Mouse (Mus musculus): ENCODE results near the gene Mtss1l. TPM values are rescaled to one million over a fixed set of nuclear protein-coding genes. Genes with fewer than 3 reads are reported as not detected.

The Mtss1l gene
- polyA plus RNA-seq, 1 experiment from 2014 or later: 12.4 TPM

DNA sequence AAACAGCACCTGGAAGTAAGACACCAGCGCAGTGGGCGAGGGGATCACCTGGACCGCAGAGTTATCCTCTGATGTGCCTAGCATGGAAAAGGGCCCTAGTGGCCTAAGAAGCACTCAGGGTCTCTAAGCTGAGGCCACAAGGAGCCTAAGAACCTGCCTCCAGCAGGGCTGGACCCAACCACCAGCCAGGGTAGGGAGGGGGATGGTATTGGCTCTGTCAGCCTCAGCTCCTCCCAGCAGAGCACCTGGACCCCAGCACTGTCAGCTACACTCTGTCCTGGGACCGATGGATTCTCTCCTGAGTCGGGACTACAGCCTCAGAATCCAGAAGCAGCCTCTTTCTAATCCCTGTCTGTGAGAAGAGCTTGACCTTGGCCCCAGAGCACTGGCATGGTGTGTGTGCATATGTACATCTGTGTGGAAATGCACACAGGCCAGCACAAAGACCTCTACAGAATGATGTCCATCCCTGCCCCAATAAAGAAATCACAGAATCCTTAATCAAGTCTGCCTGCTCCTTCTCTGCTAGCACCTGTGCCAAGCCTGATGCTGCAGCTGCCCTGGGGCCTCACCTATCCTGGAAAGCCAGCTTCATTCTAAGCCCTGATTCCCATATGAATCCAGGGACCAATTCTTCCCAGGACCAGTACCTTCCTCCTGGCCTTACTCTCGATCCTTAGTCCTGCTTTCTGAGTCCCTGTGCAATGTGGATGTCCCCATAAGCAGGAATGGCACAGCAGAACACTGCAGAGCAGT lies 1.2 kb upstream of the Mtss1l start:
- Histone ChIP-seq H3K27ac (peak overlapping the region; percentile 95), H3K4me3 (replicated peaks; ENCODE audit: low read depth, low read length) (no peak overlapping the region; the same call in 1 of the 2 replicates), H3K9ac (ENCODE audit: low read depth, low read length) (no peak overlapping the region), H3K4me1 (replicated peaks; ENCODE audit: insufficient read depth, low read length) (peaks cover 74% of the 10 kb centered on the region), H3K4me2 (ENCODE audit: low read length) (peak overlapping the region; percentile 81; the same call in 1 of the 2 replicates), H3K9me3 (replicated peaks; ENCODE audit: low read length) (no peaks in the 10 kb centered on the region), H3K27me3 (ENCODE audit: insufficient read depth, low read length) (no peaks in the 10 kb centered on the region), H3K36me3 (ENCODE audit: insufficient read depth, low read length) (no peaks in the 10 kb centered on the region)
- ATAC-seq (replicated peaks; ENCODE audit: low FRiP score, low read depth): no peak
- 66% methylated on average over 6 of the region's 6 CpGs for WGBS
- no peak for DNase-seq (ENCODE audit: low spot score)
- 0 out of 2 replicates have a peak, but pooled peaks have one; percentile 7 for TF ChIP-seq CTCF (IDR thresholded peaks at IDR 0.05; ENCODE audit: low read depth)

DNA sequence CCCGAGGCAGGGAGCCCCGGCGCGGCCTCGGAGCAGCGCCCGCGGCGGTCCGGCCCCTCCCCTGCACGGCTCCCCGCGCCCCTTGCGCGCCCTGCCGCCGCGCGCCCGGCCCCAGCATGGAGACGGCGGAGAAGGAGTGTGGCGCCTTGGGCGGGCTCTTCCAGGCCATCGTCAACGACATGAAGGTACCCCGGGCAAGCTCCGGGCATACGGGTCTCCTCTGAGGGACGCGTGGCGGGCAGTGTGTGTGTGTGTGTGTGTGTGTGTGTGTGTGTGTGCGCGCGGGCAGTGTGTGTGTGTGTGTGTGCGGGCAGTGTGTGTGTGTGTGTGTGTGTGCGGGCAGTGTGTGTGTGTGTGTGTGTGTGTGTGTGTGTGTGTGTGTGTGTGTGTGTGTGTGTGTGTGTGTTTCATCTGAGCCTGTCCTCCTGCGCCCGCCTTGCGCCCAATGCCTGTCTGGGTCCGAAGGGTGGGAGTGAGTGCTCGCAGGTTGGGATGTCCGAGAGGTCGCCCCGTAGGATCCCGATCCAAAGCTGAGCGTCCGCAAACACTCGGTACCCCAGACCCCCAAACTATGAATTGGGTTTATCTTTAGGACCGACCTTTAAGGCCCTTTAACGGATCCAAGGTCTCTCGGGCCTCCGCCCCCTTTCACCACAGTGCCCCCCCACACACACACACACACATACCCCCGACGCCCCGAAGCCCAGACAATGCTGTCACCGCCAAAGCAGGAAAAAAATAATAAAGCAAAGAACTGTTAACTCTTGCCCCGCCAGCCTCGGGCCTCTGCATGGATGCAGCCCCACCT lies 534 bp downstream of the Mtss1l start:
- TF ChIP-seq CTCF (IDR thresholded peaks at IDR 0.05; ENCODE audit: low read depth): no peak
- Histone ChIP-seq H3K27ac (peak overlapping the region; percentile 95), H3K9ac (ENCODE audit: low read depth, low read length) (peak overlapping the region; percentile 86), H3K4me3 (replicated peaks; ENCODE audit: low read depth, low read length) (peak overlapping the region; percentile 69), H3K9me3 (replicated peaks; ENCODE audit: low read length) (no peaks in the 10 kb centered on the region), H3K36me3 (ENCODE audit: insufficient read depth, low read length) (no peaks in the 10 kb centered on the region), H3K4me1 (replicated peaks; ENCODE audit: insufficient read depth, low read length) (peaks cover 68% of the 10 kb centered on the region), H3K27me3 (ENCODE audit: insufficient read depth, low read length) (no peaks in the 10 kb centered on the region), H3K4me2 (ENCODE audit: low read length) (peak overlapping the region; percentile 81)
- DNase-seq (ENCODE audit: low spot score): peak; percentile 63
- peak; percentile 55 for ATAC-seq (replicated peaks; ENCODE audit: low FRiP score, low read depth)
- WGBS: under 1% methylated on average over 40 of the region's 59 CpGs

GRCm38 (mm10) chr8:110722414-110723011 lies 1.2 kb downstream of the Mtss1l start:
- Histone ChIP-seq H3K27ac (0 out of 2 replicates have a peak overlapping the region, but pooled peaks have one; percentile 95), H3K27me3 (ENCODE audit: insufficient read depth, low read length) (no peaks in the 10 kb centered on the region), H3K9ac (ENCODE audit: low read depth, low read length) (peak overlapping the region; percentile 86; the same call in 1 of the 2 replicates), H3K4me2 (ENCODE audit: low read length) (peak overlapping the region; percentile 81), H3K36me3 (ENCODE audit: insufficient read depth, low read length) (peaks cover 5% of the 10 kb centered on the region), H3K4me3 (replicated peaks; ENCODE audit: low read depth, low read length) (peak overlapping the region; percentile 69), H3K9me3 (replicated peaks; ENCODE audit: low read length) (no peaks in the 10 kb centered on the region), H3K4me1 (replicated peaks; ENCODE audit: insufficient read depth, low read length) (peaks cover 61% of the 10 kb centered on the region)
- 28% methylated on average over 11 of the region's 11 CpGs for WGBS
- DNase-seq (ENCODE audit: low spot score) (no peak), ATAC-seq (replicated peaks; ENCODE audit: low FRiP score, low read depth) (no peak)
- TF ChIP-seq CTCF (IDR thresholded peaks at IDR 0.05; ENCODE audit: low read depth): no peak

DNA sequence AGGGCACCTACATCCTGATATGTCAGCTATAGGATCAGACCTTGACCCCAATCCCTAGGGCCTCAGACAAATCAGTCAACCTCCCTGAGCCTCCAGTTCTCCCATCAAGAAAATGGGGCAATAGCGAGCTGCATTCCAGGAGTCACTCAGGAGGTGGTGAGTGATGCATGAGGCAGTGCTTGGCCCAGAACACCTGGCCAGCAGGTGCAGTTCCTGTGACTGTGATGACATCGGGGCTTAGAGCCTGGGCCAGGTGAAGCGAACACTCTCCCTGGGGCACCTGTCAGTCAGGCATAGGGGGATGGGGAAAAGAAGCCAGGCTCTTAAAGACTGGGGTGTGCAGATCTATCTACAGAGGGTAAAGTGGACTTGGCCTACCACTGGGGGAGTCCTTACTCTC lies 3.2 kb downstream of the Mtss1l start:
- 71% methylated on average over 3 of the region's 3 CpGs for WGBS
- H3K4me3 ChIP-seq (replicated peaks; ENCODE audit: low read depth, low read length): no peak overlapping the region
- no peaks in the 10 kb centered on the region for H3K9me3 ChIP-seq (replicated peaks; ENCODE audit: low read length)
- no peak for DNase-seq (ENCODE audit: low spot score)
- no peak for TF ChIP-seq CTCF (IDR thresholded peaks at IDR 0.05; ENCODE audit: low read depth)
- H3K36me3 ChIP-seq (ENCODE audit: insufficient read depth, low read length): peaks cover 24% of the 10 kb centered on the region
- no peak overlapping the region for H3K4me2 ChIP-seq (ENCODE audit: low read length)
- no peak for ATAC-seq (replicated peaks; ENCODE audit: low FRiP score, low read depth)
- no peak overlapping the region for H3K9ac ChIP-seq (ENCODE audit: low read depth, low read length)
- H3K27ac ChIP-seq: peak overlapping the region; percentile 19; the same call in 1 of the 2 replicates
- no peaks in the 10 kb centered on the region for H3K27me3 ChIP-seq (ENCODE audit: insufficient read depth, low read length)
- H3K4me1 ChIP-seq (replicated peaks; ENCODE audit: insufficient read depth, low read length): peaks cover 41% of the 10 kb centered on the region

- peak overlapping the region; percentile 31; the same call in 1 of the 2 replicates for H3K27ac ChIP-seq
- 40% methylated on average over 7 of the region's 7 CpGs for WGBS
- DNase-seq (ENCODE audit: low spot score) (peak; percentile 60), ATAC-seq (replicated peaks; ENCODE audit: low FRiP score, low read depth) (no peak)
- H3K4me1 ChIP-seq (replicated peaks; ENCODE audit: insufficient read depth, low read length): peaks cover 33% of the 10 kb centered on the region
- peak; percentile 33; the same call in 1 of the 2 replicates for TF ChIP-seq CTCF (IDR thresholded peaks at IDR 0.05; ENCODE audit: low read depth)
- no peaks in the 10 kb centered on the region for H3K27me3 ChIP-seq (ENCODE audit: insufficient read depth, low read length)
- no peak overlapping the region for H3K4me2 ChIP-seq (ENCODE audit: low read length)
- 0 out of 2 replicates have a peak overlapping the region, but pooled peaks have one; percentile 18 for H3K9ac ChIP-seq (ENCODE audit: low read depth, low read length)
- peaks cover 32% of the 10 kb centered on the region for H3K36me3 ChIP-seq (ENCODE audit: insufficient read depth, low read length)
- no peaks in the 10 kb centered on the region for H3K9me3 ChIP-seq (replicated peaks; ENCODE audit: low read length)
- no peak overlapping the region for H3K4me3 ChIP-seq (replicated peaks; ENCODE audit: low read depth, low read length)
These were observed 4.0 kb downstream of the Mtss1l start for GRCm38 (mm10) chr8:110725084-110725838.

Measured in kidney, postnatal 0 days (tissue).